Mouse (Mus musculus) thymus, adult 2 months (tissue): Measurements from ENCODE around the gene Eml5.

Experiments used
- CTCF ChIP-seq: fragments of 200-500 bp; IDR thresholded peaks from 2 replicates; pipeline ENCODE4 v1.5.1; 2012; ENCODE audit warnings: mild to moderate bottlenecking, control low read depth, low read length, moderate library complexity, borderline replicate concordance; ENCODE audit not compliant: control insufficient read depth, poor library complexity, insufficient read depth; ENCODE audit errors: extremely low read depth
- POLR2A ChIP-seq: fragments of 200-500 bp; IDR thresholded peaks from 2 replicates; pipeline ENCODE4 v1.6.1; 2012; ENCODE audit warnings: mild to moderate bottlenecking, low read length, control low read depth, moderate library complexity; ENCODE audit not compliant: control insufficient read depth, poor library complexity, insufficient read depth; ENCODE audit errors: extremely low read depth

DNA sequence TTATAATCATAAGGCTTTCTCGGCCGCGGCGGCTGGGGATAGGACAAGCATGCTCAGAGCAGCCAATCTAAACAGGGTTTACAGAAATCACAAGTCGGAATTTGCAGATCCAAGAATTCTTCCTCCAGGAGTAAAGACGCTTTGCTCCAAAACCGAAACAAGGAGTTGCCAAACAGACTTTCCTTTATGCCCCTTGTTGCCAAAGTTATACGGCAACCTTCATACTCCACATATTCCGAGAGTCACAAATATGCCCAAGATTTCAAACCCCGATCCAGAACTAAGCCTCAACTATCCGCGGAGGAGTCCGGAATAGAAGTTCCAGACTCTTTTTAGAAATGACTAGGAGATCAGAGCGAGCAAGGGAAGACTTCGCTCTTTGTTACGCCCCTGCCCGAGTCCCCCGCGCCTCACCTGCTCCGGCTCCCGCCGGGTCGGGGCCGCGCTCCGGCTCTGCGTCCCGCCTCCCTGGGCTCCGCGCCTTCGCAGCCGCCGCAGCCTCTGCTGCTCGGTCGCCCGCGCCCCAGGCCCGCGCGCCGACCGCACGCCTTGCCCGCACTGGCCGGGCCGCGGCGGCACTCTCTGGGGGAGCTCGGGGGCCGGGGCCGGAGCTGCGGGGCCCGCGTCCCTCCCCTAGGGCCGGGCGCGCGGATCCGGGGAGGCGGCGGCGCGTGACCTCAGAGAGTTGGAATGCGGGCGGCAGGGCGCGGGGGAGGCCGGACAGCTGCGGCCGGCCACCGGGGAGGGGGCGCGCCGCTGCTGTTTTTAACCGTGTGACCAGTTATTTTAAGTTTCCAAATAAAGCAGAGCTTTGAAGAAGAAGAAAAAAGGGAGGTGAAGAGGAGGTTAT, 164.1 kb downstream of the Eml5 start, which contains the start of gene Ptpn21:
- no peak for TF ChIP-seq CTCF
- no peak for TF ChIP-seq POLR2A
